Mouse (Mus musculus): ENCODE measurements around the gene Gm21060. TPM values are rescaled to one million over a fixed set of nuclear protein-coding genes. Genes with fewer than 3 reads are reported as not detected.
"Not testable (repeated sequence)": the region's sequence is repeated elsewhere in the genome, so short reads cannot be mapped to it uniquely, and the experiment has no call there.

The Gm21060 gene
- not detected in 2 replicates for polyA plus RNA-seq (2012)

DNA sequence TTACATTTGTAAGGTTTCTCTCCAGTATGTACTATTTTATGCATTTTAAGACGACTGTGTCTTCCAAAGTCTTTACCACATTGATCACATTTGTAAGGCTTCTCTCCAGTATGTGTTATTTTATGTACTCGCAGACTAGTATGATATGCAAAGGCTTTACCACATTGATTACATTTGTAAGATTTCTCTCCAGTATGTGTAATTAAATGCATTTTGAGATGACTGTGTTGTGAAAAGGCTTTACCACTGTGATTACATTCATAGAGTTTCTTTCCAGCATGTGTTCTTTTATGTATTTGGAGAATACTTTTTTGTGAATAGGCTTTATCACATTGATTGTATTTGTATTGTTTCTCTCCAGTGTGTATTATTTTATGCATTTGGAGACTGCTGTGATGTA, at the start of gene Gm21060:
Gene Gm21060, minus strand, starts transcription at position 101 of the 400 bp plus-strand sequence.
- Histone ChIP-seq H3K4me3 (replicated peaks) (no peak within 1 kb of the TSS), H3K27me3 (ENCODE audit: control insufficient read depth) (no peaks in the 10 kb centered on the region), H3K36me3 (ENCODE audit: control insufficient read depth) (no peaks in the 10 kb centered on the region), H3K9me3 (ENCODE audit: control insufficient read depth, low read length) (no peaks in the 10 kb centered on the region), H3K4me1 (ENCODE audit: control insufficient read depth) (no peaks in the 10 kb centered on the region)
- TF ChIP-seq GATA1 (IDR thresholded peaks at IDR 0.05; ENCODE audit: low read length) (no peak), TAL1 (IDR thresholded peaks at IDR 0.05; ENCODE audit: low read length) (no peak)

DNA sequence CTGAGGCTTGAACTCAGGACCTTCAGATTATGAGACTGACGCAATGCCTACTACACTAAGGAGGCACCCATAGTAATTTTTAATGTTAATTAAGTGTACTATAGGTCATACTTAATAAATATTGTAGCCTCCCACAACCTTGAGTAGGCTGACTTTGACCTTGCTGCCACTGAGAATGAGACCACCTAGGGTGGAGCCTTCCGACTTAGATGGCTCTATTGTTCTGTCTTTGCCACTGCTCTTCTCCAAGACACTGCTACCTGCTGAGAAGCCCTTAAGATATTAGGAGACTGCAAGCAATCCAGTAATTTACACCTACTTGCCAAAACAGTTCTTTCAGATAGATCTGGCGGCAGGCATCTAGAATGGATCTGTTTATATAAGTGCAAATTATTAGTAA, 24.0 kb upstream of the Gm21060 start:
- H3K36me3 ChIP-seq (ENCODE audit: control insufficient read depth); H3K9me3 ChIP-seq (ENCODE audit: control insufficient read depth, low read length); H3K4me1 ChIP-seq (ENCODE audit: control insufficient read depth); H3K4me3 ChIP-seq (replicated peaks); H3K27me3 ChIP-seq (ENCODE audit: control insufficient read depth): not testable (repeated sequence)

DNA sequence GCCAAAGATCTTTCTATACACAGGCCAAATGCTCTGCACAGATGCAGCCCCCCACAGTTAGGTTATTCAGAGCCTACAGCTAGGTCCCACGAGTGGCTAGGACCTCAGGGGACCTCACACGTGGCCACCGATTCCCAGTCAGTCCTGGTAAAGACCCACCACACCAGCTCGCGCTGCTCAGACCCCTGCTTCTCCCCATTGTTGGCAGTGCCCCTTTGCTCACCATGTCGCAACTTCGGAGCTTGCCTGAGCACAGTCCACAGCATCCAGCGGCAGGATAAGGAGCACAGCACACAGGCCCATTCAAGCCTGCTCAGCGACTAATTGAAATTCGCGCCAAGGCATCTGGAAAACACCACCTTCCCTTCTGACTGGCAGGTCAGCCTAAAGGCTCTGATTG, 16.3 kb upstream of the Gm21060 start:
- not testable (repeated sequence) for H3K4me3 ChIP-seq (replicated peaks); H3K36me3 ChIP-seq (ENCODE audit: control insufficient read depth); H3K4me1 ChIP-seq (ENCODE audit: control insufficient read depth); H3K27me3 ChIP-seq (ENCODE audit: control insufficient read depth); H3K9me3 ChIP-seq (ENCODE audit: control insufficient read depth, low read length)

DNA sequence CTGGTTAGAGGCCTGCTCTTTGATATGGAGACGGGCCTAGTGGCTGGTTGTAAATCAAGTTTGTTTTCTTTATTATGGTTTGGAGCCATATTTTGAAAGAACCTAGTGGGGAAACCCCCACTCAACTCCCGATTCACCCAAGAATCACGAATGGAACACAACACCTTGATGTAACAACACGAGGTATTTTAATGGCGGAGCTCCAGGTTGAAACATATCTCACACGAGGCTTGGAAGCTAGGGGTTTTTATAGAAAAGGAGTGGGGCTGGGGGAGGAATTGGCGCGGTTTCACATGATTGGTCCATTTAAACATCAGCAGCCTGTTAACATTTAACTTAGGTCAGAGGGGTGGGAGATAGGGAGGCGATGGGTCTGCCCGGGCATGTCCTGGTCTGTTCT, 15.5 kb upstream of the Gm21060 start:
- H3K36me3 ChIP-seq (ENCODE audit: control insufficient read depth); H3K9me3 ChIP-seq (ENCODE audit: control insufficient read depth, low read length); H3K4me1 ChIP-seq (ENCODE audit: control insufficient read depth); H3K27me3 ChIP-seq (ENCODE audit: control insufficient read depth); H3K4me3 ChIP-seq (replicated peaks): not testable (repeated sequence)

DNA sequence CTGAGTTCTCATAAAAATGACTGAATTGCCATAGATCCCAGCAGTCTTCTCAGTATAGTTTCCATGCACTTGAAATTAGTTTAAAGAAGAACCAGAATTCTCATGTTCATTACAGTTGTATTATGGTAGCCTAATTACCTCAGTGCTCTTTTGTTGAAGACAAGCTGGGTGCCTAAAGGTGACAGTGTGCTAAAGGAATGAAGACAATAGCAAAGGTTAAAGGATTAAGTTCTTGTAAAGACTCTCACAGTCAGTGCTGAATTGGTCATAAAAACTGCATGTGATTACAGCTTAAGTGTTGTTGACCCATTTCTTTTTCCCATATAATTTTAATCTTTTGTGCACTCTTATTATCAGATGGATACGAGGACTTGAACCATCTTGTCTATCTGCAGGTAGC, 11.2 kb upstream of the Gm21060 start:
- not testable (repeated sequence) for H3K4me3 ChIP-seq (replicated peaks); H3K27me3 ChIP-seq (ENCODE audit: control insufficient read depth); H3K4me1 ChIP-seq (ENCODE audit: control insufficient read depth); H3K9me3 ChIP-seq (ENCODE audit: control insufficient read depth, low read length); H3K36me3 ChIP-seq (ENCODE audit: control insufficient read depth)

DNA sequence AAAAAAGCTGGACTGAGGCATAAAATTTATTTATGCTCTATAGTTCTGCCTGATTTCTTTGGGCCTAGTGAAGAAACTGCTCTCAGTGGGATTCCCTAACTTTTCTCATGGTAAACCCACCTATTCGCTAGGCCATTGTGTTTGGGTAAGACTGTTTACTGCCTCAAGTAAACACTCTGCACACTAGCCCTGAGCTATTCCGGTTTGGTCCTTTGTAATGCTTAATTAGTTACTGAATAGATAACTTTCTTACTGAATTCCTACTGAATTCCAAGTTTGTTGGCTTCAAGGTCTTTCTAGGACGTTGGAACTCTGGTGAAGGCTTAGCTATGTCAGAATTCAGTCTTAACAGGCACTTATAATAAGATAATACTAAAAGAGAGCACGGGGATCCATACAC, 11.8 kb downstream of the Gm21060 start:
- H3K9me3 ChIP-seq (ENCODE audit: control insufficient read depth, low read length); H3K27me3 ChIP-seq (ENCODE audit: control insufficient read depth); H3K4me1 ChIP-seq (ENCODE audit: control insufficient read depth); H3K36me3 ChIP-seq (ENCODE audit: control insufficient read depth); H3K4me3 ChIP-seq (replicated peaks): not testable (repeated sequence)

DNA sequence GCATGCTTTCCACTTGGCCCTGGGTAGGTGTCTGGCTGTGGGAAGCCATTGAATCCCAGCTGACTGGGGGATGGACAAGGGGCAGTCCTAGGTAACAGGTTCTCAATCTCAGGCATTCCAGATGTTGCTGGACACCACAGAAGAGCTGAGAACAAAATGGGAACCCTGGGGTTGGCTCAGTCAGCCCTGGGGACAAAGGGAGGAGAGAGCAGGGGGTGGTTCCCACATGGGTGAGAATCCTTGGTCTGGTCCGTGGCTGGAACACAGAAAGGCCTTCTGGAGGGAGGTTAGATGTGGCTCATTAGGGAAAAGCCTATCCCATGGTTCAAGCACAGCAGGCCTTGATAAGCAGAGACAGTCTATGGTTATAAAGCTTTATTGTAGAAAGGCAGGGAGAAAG, 13.3 kb downstream of the Gm21060 start:
- Histone ChIP-seq H3K27me3 (ENCODE audit: control insufficient read depth) (no peaks in the 10 kb centered on the region), H3K9me3 (ENCODE audit: control insufficient read depth, low read length) (0 out of 2 replicates have a peak, but pooled peaks cover 3% of the 10 kb centered on the region), H3K4me3 (replicated peaks) (no peak overlapping the region), H3K36me3 (ENCODE audit: control insufficient read depth) (no peaks in the 10 kb centered on the region), H3K4me1 (ENCODE audit: control insufficient read depth) (no peaks in the 10 kb centered on the region)
- TF ChIP-seq TAL1 (IDR thresholded peaks at IDR 0.05; ENCODE audit: low read length) (no peak), GATA1 (IDR thresholded peaks at IDR 0.05; ENCODE audit: low read length) (no peak)

DNA sequence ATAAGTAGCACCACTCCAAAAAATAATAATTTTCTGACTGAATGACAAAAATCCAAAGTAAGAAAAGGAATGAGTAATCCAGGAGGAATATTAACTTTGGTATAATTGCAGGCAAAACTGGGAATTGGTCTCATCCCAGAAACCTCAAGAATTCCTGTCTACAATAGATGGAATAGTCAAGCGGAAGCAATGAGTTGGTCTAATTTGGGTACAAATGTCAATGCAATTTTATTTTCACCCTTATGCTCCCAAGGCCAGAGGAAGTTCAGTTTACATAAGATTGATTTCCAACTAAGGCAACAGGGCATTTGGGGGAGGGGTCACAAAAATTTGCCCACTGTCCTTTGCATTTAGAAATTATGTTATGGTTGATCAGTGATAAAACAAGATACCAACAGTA, 21.4 kb downstream of the Gm21060 start:
- H3K36me3 ChIP-seq (ENCODE audit: control insufficient read depth): no peaks in the 10 kb centered on the region
- no peak for TF ChIP-seq TAL1 (IDR thresholded peaks at IDR 0.05; ENCODE audit: low read length)
- no peak for TF ChIP-seq GATA1 (IDR thresholded peaks at IDR 0.05; ENCODE audit: low read length)
- H3K4me1 ChIP-seq (ENCODE audit: control insufficient read depth): no peaks in the 10 kb centered on the region
- no peak overlapping the region for H3K4me3 ChIP-seq (replicated peaks)
- 0 out of 2 replicates have a peak, but pooled peaks cover 3% of the 10 kb centered on the region for H3K9me3 ChIP-seq (ENCODE audit: control insufficient read depth, low read length)
- no peaks in the 10 kb centered on the region for H3K27me3 ChIP-seq (ENCODE audit: control insufficient read depth)

DNA sequence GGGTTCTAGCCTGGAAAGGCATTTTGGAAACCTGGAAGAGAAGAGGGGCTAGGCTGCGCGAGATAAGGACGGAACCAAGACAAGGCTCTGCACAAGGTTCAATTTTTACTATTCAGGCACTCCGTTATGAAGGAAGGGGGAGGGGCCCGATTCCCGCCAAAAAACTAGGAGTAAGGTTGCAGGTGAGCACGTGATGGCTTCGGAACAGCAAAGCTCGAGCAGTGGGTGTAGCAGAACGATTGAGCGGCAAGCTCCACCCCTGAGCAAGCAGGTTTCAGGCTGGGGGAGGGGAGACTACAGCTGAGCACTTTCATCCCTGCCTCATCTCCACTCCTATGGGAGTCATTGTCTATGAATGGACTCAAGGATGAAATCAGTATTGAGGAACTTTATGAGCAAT, 27.7 kb downstream of the Gm21060 start:
- not testable (repeated sequence) for H3K27me3 ChIP-seq (ENCODE audit: control insufficient read depth); H3K9me3 ChIP-seq (ENCODE audit: control insufficient read depth, low read length); H3K36me3 ChIP-seq (ENCODE audit: control insufficient read depth); H3K4me3 ChIP-seq (replicated peaks); H3K4me1 ChIP-seq (ENCODE audit: control insufficient read depth)

DNA sequence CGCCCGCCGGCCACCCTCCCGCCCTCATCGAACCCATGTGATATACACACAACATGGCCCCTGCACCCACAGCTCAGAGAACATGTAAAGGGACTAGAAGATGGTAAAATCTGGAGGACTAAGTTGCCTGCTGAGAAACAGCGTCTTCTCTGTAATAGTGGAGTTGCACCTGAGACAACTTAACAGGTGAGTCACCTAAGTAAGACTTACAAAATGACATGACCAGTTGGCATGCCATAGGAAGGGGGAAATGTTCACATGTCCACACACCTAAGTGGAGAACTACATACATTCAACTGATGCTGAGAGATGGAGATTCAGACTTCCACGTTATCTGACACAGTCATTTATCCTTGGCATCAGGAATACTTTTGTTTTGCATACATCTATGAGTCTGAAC, 29.7 kb downstream of the Gm21060 start:
- Histone ChIP-seq H3K4me3 (replicated peaks) (peak overlapping the region; percentile 47), H3K9me3 (ENCODE audit: control insufficient read depth, low read length) (no peaks in the 10 kb centered on the region), H3K4me1 (ENCODE audit: control insufficient read depth) (no peaks in the 10 kb centered on the region; the same call in 1 of the 2 replicates), H3K27me3 (ENCODE audit: control insufficient read depth) (0 out of 2 replicates have a peak, but pooled peaks cover 2% of the 10 kb centered on the region), H3K36me3 (ENCODE audit: control insufficient read depth) (no peaks in the 10 kb centered on the region)
- no peak for TF ChIP-seq TAL1 (IDR thresholded peaks at IDR 0.05; ENCODE audit: low read length)
- no peak for TF ChIP-seq GATA1 (IDR thresholded peaks at IDR 0.05; ENCODE audit: low read length)

DNA sequence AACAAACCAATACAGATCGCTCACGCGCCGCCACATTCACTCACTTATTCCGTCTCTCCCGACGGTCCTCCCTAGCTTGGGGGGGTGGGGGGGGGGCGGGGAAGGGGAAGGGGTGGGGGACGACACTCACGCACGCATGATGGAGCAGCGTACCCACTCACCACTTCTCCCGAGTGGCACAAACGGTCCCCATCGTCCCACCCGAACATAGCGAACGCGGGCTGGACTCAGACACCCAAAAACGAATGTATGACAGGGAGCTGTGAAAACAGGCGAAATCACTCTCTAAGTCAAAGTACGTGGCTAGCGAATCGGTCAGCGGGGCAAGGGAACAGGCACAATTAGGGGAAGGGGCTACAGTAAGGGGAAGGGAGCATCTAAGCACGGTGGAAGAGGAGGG, 30.2 kb downstream of the Gm21060 start:
- Histone ChIP-seq H3K9me3 (ENCODE audit: control insufficient read depth, low read length) (no peaks in the 10 kb centered on the region), H3K27me3 (ENCODE audit: control insufficient read depth) (0 out of 2 replicates have a peak, but pooled peaks cover 2% of the 10 kb centered on the region), H3K36me3 (ENCODE audit: control insufficient read depth) (no peaks in the 10 kb centered on the region), H3K4me1 (ENCODE audit: control insufficient read depth) (no peaks in the 10 kb centered on the region; the same call in 1 of the 2 replicates), H3K4me3 (replicated peaks) (peak overlapping the region; percentile 47)
- no peak for TF ChIP-seq TAL1 (IDR thresholded peaks at IDR 0.05; ENCODE audit: low read length)
- TF ChIP-seq GATA1 (IDR thresholded peaks at IDR 0.05; ENCODE audit: low read length): no peak
